Mouse (Mus musculus) adrenal gland (tissue): ENCODE data around the gene Acvr2a.
"Not testable (repeated sequence)": the region's sequence is repeated elsewhere in the genome, so short reads cannot be mapped to it uniquely, and the experiment has no call there.

Experiments
- intact Hi-C: fragments of 180-260 bp; cut with DNase I; formaldehyde crosslinking; loops from one replicate; pipeline ENCODE4 v1.15.1; 2025

The Acvr2a gene

DNA sequence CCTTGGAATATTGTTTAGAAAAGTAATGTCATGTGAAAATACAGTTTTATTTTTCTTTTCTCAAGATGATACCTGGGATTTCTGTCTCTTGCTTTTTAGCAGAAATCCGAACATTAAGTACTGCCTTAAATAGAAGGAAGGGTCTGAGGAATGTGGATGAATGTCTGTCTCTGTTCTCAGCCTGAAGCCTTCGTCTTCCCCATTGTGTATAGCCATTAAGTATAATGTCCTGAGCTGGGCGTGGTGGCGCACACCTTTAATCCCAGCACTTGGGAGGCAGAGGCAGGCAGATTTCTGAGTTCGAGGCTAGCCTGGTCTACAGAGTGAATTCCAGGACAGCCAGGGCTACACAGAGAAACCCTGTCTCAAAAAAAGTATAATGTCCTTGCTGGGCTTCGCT, 51.7 kb downstream of the Acvr2a start:
- intact Hi-C loops: not testable (repeated sequence)

- intact Hi-C loops: no loop called here
Observed at GRCm38 (mm10) chr2:48868199-48868913, 54.4 kb downstream of the Acvr2a start.

DNA sequence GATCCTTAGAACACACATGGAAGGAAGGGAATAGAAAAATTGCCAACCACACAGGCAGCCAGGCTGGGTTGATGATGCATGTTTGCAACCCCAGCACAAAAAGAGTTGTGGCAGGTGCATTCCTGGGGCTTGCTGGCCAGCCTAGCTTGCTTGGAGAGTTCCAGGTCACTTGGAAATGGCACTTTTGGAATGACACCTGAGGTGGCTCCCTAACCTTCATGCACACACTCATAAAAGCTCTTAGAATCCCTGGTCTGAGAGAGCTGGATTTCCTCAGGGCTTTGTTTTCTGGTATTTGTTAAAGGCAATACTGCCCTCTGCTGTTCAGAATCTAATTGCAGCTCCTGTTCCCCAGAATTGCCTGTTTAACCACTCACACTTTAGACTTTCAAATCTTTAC, 72.0 kb downstream of the Acvr2a start:
- intact Hi-C loops: loop anchor here (2.0 kb wide), 1 partner anchor 885 kb away; no protein-coding TSS in a partner anchor

DNA sequence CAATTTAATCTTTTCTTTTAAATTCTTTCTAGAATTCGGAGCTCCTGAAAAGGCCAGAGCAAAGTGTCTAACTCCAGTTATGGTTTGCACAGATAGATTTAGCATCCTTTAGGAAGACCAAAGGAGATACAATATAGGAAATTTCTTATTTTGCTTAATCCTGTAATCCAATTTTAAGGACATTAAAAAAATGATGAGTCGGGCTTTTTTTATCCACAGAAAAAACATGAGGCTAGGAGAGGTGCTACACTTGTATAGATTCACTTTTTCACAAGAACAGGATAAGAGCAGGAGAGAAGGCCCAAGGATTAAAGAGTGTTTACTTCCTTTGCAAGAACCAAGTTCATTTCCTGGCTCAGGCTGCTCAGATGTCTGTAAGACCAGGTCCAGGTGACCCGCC, 81.3 kb downstream of the Acvr2a start:
- intact Hi-C loops: loop anchor here (10.0 kb wide), 1 partner anchor 1110 kb away; no protein-coding TSS in a partner anchor

- intact Hi-C loops: loop anchor here (2.0 to 10.0 kb wide), 2 partner anchors 404 to 826 kb away; no protein-coding TSS in a partner anchor
Observed at GRCm38 (mm10) chr2:48908866-48909265, 95.0 kb downstream of the Acvr2a start.

DNA sequence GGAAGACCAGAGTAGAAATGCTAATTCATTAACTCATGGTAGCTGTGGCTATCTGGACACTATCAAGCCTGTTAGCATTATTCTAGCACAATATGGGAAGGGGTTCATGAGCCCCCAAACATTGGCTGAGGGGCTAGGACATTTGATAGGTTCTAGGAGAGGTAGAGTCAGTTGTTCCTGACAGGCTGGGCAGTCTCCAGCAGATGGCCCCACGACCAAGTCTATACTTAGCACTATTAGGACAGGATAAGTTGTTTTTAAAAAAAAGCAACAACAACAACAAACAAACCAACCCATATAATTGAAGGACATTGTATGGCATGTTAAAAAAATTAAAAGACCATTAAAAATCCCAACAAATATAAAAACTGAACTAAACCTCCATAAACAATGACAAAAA, 100.3 kb downstream of the Acvr2a start:
- intact Hi-C loops: no loop called here

DNA sequence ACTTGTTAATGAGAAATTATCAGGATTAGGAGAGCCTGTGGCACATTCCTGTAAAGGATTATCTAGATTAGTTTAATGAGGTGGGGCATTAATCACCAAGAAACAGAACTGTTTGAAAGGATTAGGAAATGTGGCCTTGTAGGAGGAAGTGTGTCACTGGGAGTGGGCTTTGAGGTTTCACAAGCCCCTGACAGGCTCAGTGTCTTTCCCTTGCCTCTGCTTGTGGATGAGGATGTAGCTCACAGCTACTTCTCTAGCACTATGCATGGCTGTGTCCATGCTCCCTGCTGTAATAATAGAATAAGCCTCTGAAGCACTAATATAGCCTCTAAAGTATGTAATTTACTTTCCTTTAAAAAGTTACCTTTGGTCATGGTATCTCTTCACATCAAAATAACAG, 101.9 kb downstream of the Acvr2a start:
- intact Hi-C loops: no loop called here

DNA sequence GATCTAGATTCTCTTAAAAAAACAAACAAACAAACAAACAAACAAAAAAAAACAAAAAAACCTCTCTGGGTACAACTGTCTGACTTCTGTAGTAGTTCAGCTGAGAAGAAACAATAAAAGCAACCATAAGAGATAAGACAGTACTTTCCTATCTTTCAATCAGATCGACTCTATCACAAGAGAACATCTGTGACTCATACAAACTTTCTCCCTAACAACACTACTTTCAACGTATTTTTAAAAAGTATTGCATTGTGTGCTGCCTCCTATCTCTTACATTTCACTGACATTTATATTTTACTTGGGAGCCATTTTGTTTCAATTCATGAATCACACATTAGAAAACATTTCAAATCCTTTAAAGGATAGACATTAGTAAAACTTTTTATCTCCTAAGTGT, 121.1 kb downstream of the Acvr2a start:
- intact Hi-C loops: loop anchor here (10.0 kb wide), 1 partner anchor 800 kb away; no protein-coding TSS in a partner anchor

DNA sequence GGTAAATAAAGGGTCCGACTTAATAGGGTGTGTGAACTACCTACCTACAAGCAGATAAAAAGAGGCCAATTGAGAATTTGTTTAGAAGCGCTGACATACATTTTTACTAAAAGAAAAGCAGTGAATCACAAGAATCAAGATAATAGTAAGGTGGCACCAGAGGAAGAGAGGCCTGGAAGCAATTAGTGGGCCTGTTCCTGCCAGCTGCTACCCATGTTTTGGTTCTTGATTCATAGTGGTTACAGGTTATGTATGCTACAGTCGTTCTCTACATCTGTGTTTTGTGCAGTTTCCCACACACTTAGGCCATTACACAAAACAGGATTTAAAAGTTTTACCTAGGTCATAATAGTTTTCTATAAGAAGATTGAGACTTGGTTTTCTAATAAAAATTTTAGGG, 133.9 kb downstream of the Acvr2a start:
- intact Hi-C loops: no loop called here

- intact Hi-C loops: no loop called here
Observed at GRCm38 (mm10) chr2:48948841-48949584, 135.1 kb downstream of the Acvr2a start, which contains the start of gene Mbd5. TSS of gene Mbd5 (plus strand) at chr2:48949508.

DNA sequence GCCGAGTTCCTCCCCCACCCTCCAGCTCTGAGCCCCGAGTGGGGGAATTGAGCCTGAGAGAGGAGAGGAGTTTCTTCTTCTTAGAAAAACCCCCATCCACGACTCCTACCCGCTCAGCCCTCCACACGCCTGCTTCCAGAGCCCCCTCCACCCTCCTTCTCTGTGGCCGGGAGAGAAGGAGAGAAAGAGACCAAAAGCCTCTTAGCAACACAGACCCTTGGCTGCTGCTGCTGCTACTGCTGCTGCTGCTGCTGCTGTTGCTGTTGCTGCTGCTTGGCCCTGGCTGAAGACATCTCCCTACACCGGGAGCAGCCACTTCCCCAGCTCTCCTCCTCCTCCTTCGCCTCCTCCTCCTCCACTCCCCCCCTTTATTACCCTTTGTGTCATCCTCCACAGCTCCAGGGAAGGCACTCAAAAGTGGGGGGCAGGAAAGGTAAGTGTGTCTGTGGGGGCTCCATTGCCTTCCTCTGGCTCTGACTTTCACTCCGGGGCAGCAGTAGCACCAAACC, 135.9 kb downstream of the Acvr2a start:
- intact Hi-C loops: no loop called here

DNA sequence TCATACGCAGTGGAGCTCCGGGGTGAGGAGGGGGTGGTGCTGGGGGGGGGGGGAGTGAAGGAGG, 136.2 kb downstream of the Acvr2a start, which contains the start of gene Orc4:
Gene Orc4 (minus strand): TSS at position 26 of the 64 bp plus-strand sequence.
- intact Hi-C loops: no loop called here

GRCm38 (mm10) chr2:48950316-48950880, 136.5 kb downstream of the Acvr2a start:
- intact Hi-C loops: no loop called here
